Mouse (Mus musculus) forebrain, embryonic 12.5 days (tissue): ENCODE results near the gene Atf7. TPM values are rescaled to one million over a fixed set of nuclear protein-coding genes. Genes with fewer than 3 reads are reported as not detected.
"Not testable (repeated sequence)": the region's sequence is repeated elsewhere in the genome, so short reads cannot be mapped to it uniquely, and the experiment has no call there.

ENCODE experiments used
- ATAC-seq: fragments of 200-750 bp; cut with Nextera tagmentation; 2 replicates; pipeline ENCODE4 v1.8.0; 2017; ENCODE audit warnings: moderate TSS enrichment; ENCODE audit not compliant: low FRiP score
- H3K27ac ChIP-seq: fragments of 300-500 bp; sonication (generic); 2 replicates; pipeline ENCODE4 v1.5.1; 2016; ENCODE audit warnings: mild to moderate bottlenecking
- H3K27me3 ChIP-seq: fragments of 300-500 bp; sonication (generic); 2 replicates; pipeline ENCODE4 v1.6.1; 2016; ENCODE audit warnings: mild to moderate bottlenecking
- H3K36me3 ChIP-seq: fragments of 300-500 bp; sonication (generic); replicated peaks from 2 replicates; pipeline ENCODE4 v1.6.1; 2016; ENCODE audit warnings: mild to moderate bottlenecking
- H3K4me1 ChIP-seq: fragments of 300-500 bp; sonication (generic); 2 replicates; pipeline ENCODE4 v1.6.1; 2016
- H3K4me2 ChIP-seq: fragments of 300-500 bp; sonication (generic); 2 replicates; pipeline ENCODE4 v1.6.1; 2016; ENCODE audit warnings: mild to moderate bottlenecking, moderate library complexity
- H3K4me3 ChIP-seq: fragments of 300-500 bp; sonication (generic); replicated peaks from 2 replicates; pipeline ENCODE4 v1.5.1; 2016; ENCODE audit warnings: mild to moderate bottlenecking
- H3K9ac ChIP-seq: fragments of 300-500 bp; sonication (generic); 2 replicates; pipeline ENCODE4 v1.6.1; 2016; ENCODE audit warnings: mild to moderate bottlenecking
- H3K9me3 ChIP-seq: fragments of 300-500 bp; sonication (generic); 2 replicates; pipeline ENCODE4 v1.6.1; 2016
- WGBS: fragments of 180-500 bp; shearing (Covaris S2); methylation state at CpG from one replicate; pipeline ENCODE4 v1.1.7; 2016; 5-methylcytosine and 5-hydroxymethylcytosine counted together
- polyA plus RNA-seq: library from polyadenylated mRNA; unstranded; fragments of >200 nt; fragmentation: Nextera tagmentation; extraction: Ambion mirVana; gene quantifications from 2 replicates; pipeline ENCODE4 v1.2.1, GENCODE M21; 2016

Gene Atf7
- polyA plus RNA-seq, 1 experiment from 2014 or later, result 21.6 TPM

- Histone ChIP-seq H3K4me2 (no peak overlapping the region), H3K27me3 (no peaks in the 10 kb centered on the region), H3K36me3 (peaks cover 19% of the 10 kb centered on the region), H3K9me3 (no peaks in the 10 kb centered on the region), H3K4me1 (0 out of 2 replicates have a peak, but pooled peaks cover 5% of the 10 kb centered on the region), H3K4me3 (no peak overlapping the region), H3K27ac (no peak overlapping the region; the same call in 1 of the 2 replicates), H3K9ac (no peak overlapping the region)
- WGBS, result 32% methylated on average over 4 of the region's 4 CpGs
- no peak for ATAC-seq
Observed at GRCm38 (mm10) chr15:102656658-102657057, 31.4 kb upstream of the Atf7 start.

DNA sequence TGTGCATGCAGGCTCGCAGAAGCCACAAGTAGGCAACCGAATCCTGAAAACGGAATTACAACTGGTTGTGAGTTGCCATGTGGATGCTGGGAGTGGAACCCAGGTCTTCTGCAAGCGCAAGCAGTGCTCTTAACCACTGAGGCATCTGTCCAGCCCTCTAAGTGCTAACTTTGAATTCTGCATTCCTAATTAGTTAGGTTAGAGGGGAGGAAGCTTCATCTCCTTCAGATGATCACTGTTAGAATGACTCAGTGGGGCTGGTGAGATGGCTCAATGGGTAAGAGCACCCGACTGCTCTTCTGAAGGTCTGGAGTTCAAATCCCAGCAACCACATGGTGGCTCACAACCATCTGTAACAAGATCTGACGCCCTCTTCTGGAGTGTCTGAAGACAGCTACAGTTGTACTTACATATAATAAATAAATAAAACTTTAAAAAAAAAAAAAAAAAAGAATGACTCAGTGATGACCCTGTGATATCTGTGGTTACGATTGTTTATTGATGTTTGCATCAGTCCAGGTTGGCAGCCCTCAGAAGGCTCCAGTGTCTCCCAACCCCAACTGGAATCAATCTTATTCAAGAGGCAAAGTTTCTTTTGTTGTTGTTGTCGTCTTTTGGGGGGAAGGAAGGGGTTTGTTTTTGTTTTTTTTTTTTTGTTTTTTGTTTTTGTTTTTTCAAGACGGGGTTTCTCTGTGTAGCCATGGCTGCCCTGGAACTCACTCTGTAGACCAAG is 26.8 kb upstream of the Atf7 start:
- H3K4me1 ChIP-seq, result not testable (repeated sequence)

GRCm38 (mm10) chr15:102651107-102651506 is 25.8 kb upstream of the Atf7 start:
- H3K4me2 ChIP-seq, result no peak overlapping the region
- ATAC-seq, result no peak
- H3K4me1 ChIP-seq, result no peaks in the 10 kb centered on the region
- H3K27me3 ChIP-seq, result no peaks in the 10 kb centered on the region
- no peak overlapping the region for H3K9ac ChIP-seq
- no peaks in the 10 kb centered on the region for H3K9me3 ChIP-seq
- H3K4me3 ChIP-seq, result no peak overlapping the region
- no peaks in the 10 kb centered on the region for H3K36me3 ChIP-seq
- 85% methylated on average over 3 of the region's 3 CpGs for WGBS
- H3K27ac ChIP-seq, result no peak overlapping the region

More for the DNA sequence above, 26.8 kb upstream of the Atf7 start:
- not testable (repeated sequence) for H3K4me2 ChIP-seq, H3K9ac ChIP-seq, H3K9me3 ChIP-seq, ATAC-seq, H3K36me3 ChIP-seq, H3K4me3 ChIP-seq, H3K27ac ChIP-seq, H3K27me3 ChIP-seq
- WGBS, result 87% methylated on average over 9 of the region's 9 CpGs

DNA sequence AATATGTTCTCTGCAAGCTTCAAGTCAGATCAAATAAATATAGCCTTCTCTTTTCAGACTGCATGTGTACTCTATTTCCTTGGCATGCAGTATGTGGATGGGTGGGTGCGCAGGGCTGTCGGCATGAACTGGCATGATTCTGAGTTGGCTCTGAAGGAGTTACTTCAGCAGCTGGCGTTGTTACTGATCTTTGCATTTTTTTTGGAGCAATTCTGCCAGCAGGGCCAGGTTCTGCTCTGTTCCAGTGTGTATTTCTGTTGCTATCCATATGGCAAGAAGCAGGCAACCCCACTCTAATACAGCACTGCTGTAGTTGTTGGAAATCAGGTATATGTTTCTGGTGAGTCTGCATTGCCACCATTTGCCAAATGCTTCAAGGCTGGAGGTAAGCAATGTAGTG is 10.6 kb upstream of the Atf7 start:
- Histone ChIP-seq H3K4me1 (no peaks in the 10 kb centered on the region), H3K27me3 (no peaks in the 10 kb centered on the region), H3K9ac (no peak overlapping the region), H3K9me3 (no peaks in the 10 kb centered on the region), H3K4me2 (no peak overlapping the region), H3K36me3 (no peaks in the 10 kb centered on the region), H3K27ac (no peak overlapping the region), H3K4me3 (no peak overlapping the region)
- WGBS, result 87% methylated on average over 3 of the region's 3 CpGs
- no peak for ATAC-seq

- no peaks in the 10 kb centered on the region for H3K36me3 ChIP-seq
- H3K9me3 ChIP-seq, result no peaks in the 10 kb centered on the region
- no peak overlapping the region for H3K27ac ChIP-seq
- no peak overlapping the region for H3K4me3 ChIP-seq
- no peaks in the 10 kb centered on the region for H3K4me1 ChIP-seq
- 93% methylated on average over 8 of the region's 8 CpGs for WGBS
- no peaks in the 10 kb centered on the region for H3K27me3 ChIP-seq
- H3K9ac ChIP-seq, result no peak overlapping the region
- ATAC-seq, result no peak
- H3K4me2 ChIP-seq, result no peak overlapping the region
Observed at GRCm38 (mm10) chr15:102634684-102635083, 9.4 kb upstream of the Atf7 start.

GRCm38 (mm10) chr15:102625687-102626055 is 407 bp upstream of the Atf7 start:
- peak overlapping the region; percentile 95 for H3K27ac ChIP-seq
- WGBS, result 1% methylated on average over 18 of the region's 18 CpGs
- ATAC-seq, result peak; percentile 28
- H3K36me3 ChIP-seq, result no peaks in the 10 kb centered on the region
- peak overlapping the region; percentile 85 for H3K4me2 ChIP-seq
- H3K27me3 ChIP-seq, result 0 out of 2 replicates have a peak, but pooled peaks cover 3% of the 10 kb centered on the region
- peaks cover 19% of the 10 kb centered on the region for H3K4me1 ChIP-seq
- no peaks in the 10 kb centered on the region for H3K9me3 ChIP-seq
- H3K9ac ChIP-seq, result peak overlapping the region; percentile 73
- H3K4me3 ChIP-seq, result peak overlapping the region; percentile 64

- Histone ChIP-seq H3K27me3 (0 out of 2 replicates have a peak, but pooled peaks cover 3% of the 10 kb centered on the region), H3K36me3 (no peaks in the 10 kb centered on the region), H3K4me1 (peaks cover 19% of the 10 kb centered on the region), H3K27ac (peak overlapping the region; percentile 42), H3K4me2 (peak overlapping the region; percentile 85), H3K9me3 (no peaks in the 10 kb centered on the region), H3K4me3 (peak overlapping the region; percentile 64), H3K9ac (peak overlapping the region; percentile 73)
- WGBS, result 8% methylated on average over 17 of the region's 17 CpGs
- no peak for ATAC-seq
Observed at GRCm38 (mm10) chr15:102624291-102624969, 834 bp downstream of the Atf7 start.

DNA sequence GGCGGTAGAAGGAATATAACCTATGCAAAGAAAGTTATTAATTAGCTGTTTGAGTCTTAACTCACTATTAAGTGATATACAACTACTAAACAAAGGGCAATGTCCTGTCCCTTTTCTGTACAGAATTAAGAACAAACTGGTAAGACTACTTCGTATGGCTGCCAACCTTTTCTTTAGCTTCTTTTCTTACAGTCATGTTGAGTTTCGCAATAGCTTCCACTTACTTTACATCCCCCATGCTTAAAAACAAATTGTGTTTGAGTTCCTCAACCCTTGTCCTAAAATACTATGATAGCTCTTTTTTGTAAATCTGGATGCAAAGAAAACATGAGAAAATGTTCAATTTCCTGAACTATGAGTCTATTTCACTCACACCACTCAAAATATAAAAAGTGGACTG is 2.1 kb downstream of the Atf7 start:
- H3K36me3 ChIP-seq, result no peaks in the 10 kb centered on the region
- no peak overlapping the region for H3K4me3 ChIP-seq
- no peak overlapping the region for H3K4me2 ChIP-seq
- no peaks in the 10 kb centered on the region for H3K9me3 ChIP-seq
- WGBS, result 93% methylated on average over 3 of the region's 3 CpGs
- H3K27ac ChIP-seq, result no peak overlapping the region
- ATAC-seq, result no peak
- H3K27me3 ChIP-seq, result no peaks in the 10 kb centered on the region
- H3K4me1 ChIP-seq, result peaks cover 19% of the 10 kb centered on the region
- no peak overlapping the region for H3K9ac ChIP-seq

GRCm38 (mm10) chr15:102622536-102622935 is 2.7 kb downstream of the Atf7 start:
- ATAC-seq, result no peak
- H3K4me3 ChIP-seq, result no peak overlapping the region
- peaks cover 19% of the 10 kb centered on the region for H3K4me1 ChIP-seq
- no peak overlapping the region for H3K4me2 ChIP-seq
- no peaks in the 10 kb centered on the region for H3K9me3 ChIP-seq
- no peaks in the 10 kb centered on the region for H3K36me3 ChIP-seq
- no peak overlapping the region for H3K27ac ChIP-seq
- H3K27me3 ChIP-seq, result no peaks in the 10 kb centered on the region
- no peak overlapping the region for H3K9ac ChIP-seq

DNA sequence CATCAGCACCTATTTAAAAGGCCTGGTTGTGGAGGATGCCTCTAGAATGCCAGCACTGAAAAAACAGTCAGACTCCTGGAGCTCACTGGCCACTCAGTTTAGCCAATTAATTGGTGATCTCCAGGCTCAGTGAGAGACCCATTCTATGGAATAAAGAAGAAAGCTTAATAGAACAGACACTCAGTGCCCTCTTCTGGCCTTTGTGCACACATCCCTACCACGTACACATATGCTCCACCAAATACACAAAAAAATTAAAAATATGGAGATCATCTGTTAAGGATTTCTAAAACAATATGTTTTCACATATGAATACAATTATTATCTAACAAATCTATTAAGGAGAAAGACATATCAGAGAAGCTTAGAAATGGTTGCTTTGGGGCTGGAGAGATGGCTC is 4.5 kb downstream of the Atf7 start:
- no peak overlapping the region for H3K9ac ChIP-seq
- WGBS, result 90% methylated on average over 1 of the region's 1 CpGs
- ATAC-seq, result no peak

DNA sequence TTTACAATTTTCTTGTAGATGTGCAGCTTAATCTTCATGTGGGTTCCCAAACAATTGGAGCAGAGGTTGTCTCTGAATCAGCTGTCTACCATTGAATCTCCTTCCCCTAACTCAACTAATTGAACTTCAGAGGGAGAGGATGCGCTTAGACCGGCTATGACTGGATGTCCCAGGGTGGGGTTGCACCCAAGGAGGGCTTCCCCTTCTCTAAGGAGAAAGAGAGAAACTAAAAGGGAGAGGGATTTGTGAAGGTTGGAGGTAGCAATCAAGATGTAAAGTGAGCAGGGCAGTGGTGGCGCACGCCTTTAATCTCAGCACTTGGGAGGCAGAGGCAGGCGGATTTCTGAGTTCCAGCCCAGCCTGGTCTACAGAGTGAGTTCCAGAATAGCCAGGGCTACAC is 5.8 kb downstream of the Atf7 start:
- no peak overlapping the region for H3K27ac ChIP-seq
- ATAC-seq, result no peak
- WGBS, result 95% methylated on average over 5 of the region's 5 CpGs

More for the DNA sequence above, 4.5 kb downstream of the Atf7 start:
- Histone ChIP-seq H3K36me3 (no peaks in the 10 kb centered on the region), H3K9me3 (no peaks in the 10 kb centered on the region), H3K27me3 (no peaks in the 10 kb centered on the region), H3K27ac (no peak overlapping the region), H3K4me3 (no peak overlapping the region), H3K4me2 (no peak overlapping the region), H3K4me1 (peaks cover 16% of the 10 kb centered on the region)

GRCm38 (mm10) chr15:102617654-102618053 is 7.6 kb downstream of the Atf7 start:
- Histone ChIP-seq H3K4me3 (no peak overlapping the region), H3K9ac (no peak overlapping the region), H3K27ac (no peak overlapping the region), H3K36me3 (no peaks in the 10 kb centered on the region), H3K9me3 (no peaks in the 10 kb centered on the region), H3K27me3 (no peaks in the 10 kb centered on the region), H3K4me1 (no peaks in the 10 kb centered on the region), H3K4me2 (no peak overlapping the region)
- ATAC-seq, result no peak
- WGBS, result 98% methylated on average over 1 of the region's 1 CpGs

More for the DNA sequence above, 5.8 kb downstream of the Atf7 start:
- Histone ChIP-seq H3K9me3 (no peaks in the 10 kb centered on the region), H3K4me1 (peaks cover 14% of the 10 kb centered on the region), H3K9ac (no peak overlapping the region), H3K4me2 (no peak overlapping the region), H3K27me3 (no peaks in the 10 kb centered on the region), H3K4me3 (no peak overlapping the region), H3K36me3 (no peaks in the 10 kb centered on the region)

DNA sequence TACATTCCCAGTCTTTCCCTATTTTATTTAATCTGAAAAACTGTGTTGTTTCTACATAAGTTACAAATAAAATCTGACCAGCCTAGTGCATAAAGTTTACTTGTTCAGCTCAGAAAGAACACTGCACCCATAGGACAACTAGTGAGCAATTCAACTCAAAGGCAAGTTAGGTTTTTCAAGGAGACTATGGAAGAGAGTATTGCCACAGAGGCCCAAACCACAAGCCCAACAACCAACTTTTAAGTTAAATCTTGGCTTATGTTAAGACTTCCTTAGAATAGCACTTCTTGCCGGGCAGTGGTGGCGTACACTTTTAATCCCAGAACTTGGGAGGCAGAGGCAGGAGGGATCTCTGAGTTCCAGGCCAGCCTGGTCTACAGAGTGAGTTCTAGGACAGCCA is 9.1 kb downstream of the Atf7 start:
- Histone ChIP-seq H3K4me2 (no peak overlapping the region), H3K27me3 (no peaks in the 10 kb centered on the region), H3K4me1 (no peaks in the 10 kb centered on the region), H3K36me3 (no peaks in the 10 kb centered on the region), H3K27ac (no peak overlapping the region), H3K4me3 (no peak overlapping the region), H3K9ac (no peak overlapping the region), H3K9me3 (no peaks in the 10 kb centered on the region)
- ATAC-seq, result no peak
- 97% methylated on average over 2 of the region's 2 CpGs for WGBS
